Mouse (Mus musculus) lung, embryonic 15.5 days (tissue): ENCODE results near the gene Nacad. TPM values are rescaled to one million over a fixed set of nuclear protein-coding genes. Genes with fewer than 3 reads are reported as not detected.

Experiments
- ATAC-seq: fragments of 200-750 bp; cut with Nextera tagmentation; 2 replicates; pipeline ENCODE4 v1.8.0; 2017; ENCODE audit warnings: moderate number of reproducible peaks, borderline replicate concordance; ENCODE audit not compliant: low FRiP score, low TSS enrichment; ENCODE audit errors: extremely low read depth
- H3K27ac ChIP-seq: fragments of 300-500 bp; sonication (generic); 2 replicates; pipeline ENCODE4 v1.5.1; 2015; ENCODE audit warnings: moderate library complexity, mild to moderate bottlenecking, inconsistent platforms
- H3K27me3 ChIP-seq: fragments of 300-500 bp; sonication (generic); 2 replicates; pipeline ENCODE4 v1.6.1; 2015; ENCODE audit warnings: inconsistent platforms
- H3K36me3 ChIP-seq: fragments of 300-500 bp; sonication (generic); 2 replicates; pipeline ENCODE4 v1.6.1; 2015; ENCODE audit warnings: inconsistent platforms
- H3K4me1 ChIP-seq: fragments of 300-500 bp; sonication (generic); 2 replicates; pipeline ENCODE4 v1.6.1; 2015; ENCODE audit warnings: inconsistent platforms
- H3K4me2 ChIP-seq: fragments of 300-500 bp; sonication (generic); 2 replicates; pipeline ENCODE4 v1.6.1; 2015; ENCODE audit warnings: inconsistent platforms, mild to moderate bottlenecking, moderate library complexity
- H3K4me3 ChIP-seq: fragments of 300-500 bp; sonication (generic); 2 replicates; pipeline ENCODE4 v1.5.1; 2015; ENCODE audit warnings: mild to moderate bottlenecking, inconsistent platforms
- H3K9ac ChIP-seq: fragments of 300-500 bp; sonication (generic); 2 replicates; pipeline ENCODE4 v1.6.1; 2015; ENCODE audit warnings: inconsistent platforms
- H3K9me3 ChIP-seq: fragments of 300-500 bp; sonication (generic); 2 replicates; pipeline ENCODE4 v1.6.1; 2016; ENCODE audit warnings: inconsistent platforms
- WGBS: fragments of 180-500 bp; shearing (Covaris S2); methylation state at CpG from one replicate; pipeline ENCODE4 v1.1.7; 2015; 5-methylcytosine and 5-hydroxymethylcytosine counted together
- polyA plus RNA-seq: library from polyadenylated mRNA; unstranded; fragments of >200 nt; fragmentation: Nextera tagmentation; extraction: Ambion mirVana; gene quantifications from 2 replicates; pipeline ENCODE4 v1.2.1, GENCODE M21; 2015

Gene Nacad
- polyA plus RNA-seq, 1 experiment from 2014 or later, result 2.1 TPM

GRCm38 (mm10) chr11:6568584-6569409 lies 37.1 kb downstream of the Nacad start:
- ATAC-seq, result peak; percentile 39; the same call in 1 of the 2 replicates
- whole genome bisulfite sequencing, result 50% methylated on average over 11 of the region's 11 CpGs

GRCm38 (mm10) chr11:6567951-6568350 lies 37.9 kb downstream of the Nacad start:
- Histone ChIP-seq H3K9ac (no peak overlapping the region), H3K4me1 (peaks cover 12% of the 10 kb centered on the region), H3K36me3 (peaks cover 10% of the 10 kb centered on the region; the same call in 1 of the 2 replicates), H3K4me3 (no peak overlapping the region), H3K4me2 (no peak overlapping the region), H3K9me3 (no peaks in the 10 kb centered on the region), H3K27me3 (no peaks in the 10 kb centered on the region), H3K27ac (no peak overlapping the region)
- 59% methylated on average over 8 of the region's 8 CpGs for WGBS
- ATAC-seq, result no peak

More at GRCm38 (mm10) chr11:6568584-6569409, 37.1 kb downstream of the Nacad start:
- Histone ChIP-seq H3K9ac (no peak overlapping the region), H3K4me3 (no peak overlapping the region), H3K27me3 (no peaks in the 10 kb centered on the region), H3K9me3 (no peaks in the 10 kb centered on the region), H3K27ac (0 out of 2 replicates have a peak overlapping the region, but pooled peaks have one; percentile 22), H3K36me3 (peaks cover 17% of the 10 kb centered on the region), H3K4me2 (no peak overlapping the region), H3K4me1 (peaks cover 12% of the 10 kb centered on the region)

GRCm38 (mm10) chr11:6566496-6566895 lies 39.4 kb downstream of the Nacad start:
- Histone ChIP-seq H3K4me3 (no peak overlapping the region), H3K9ac (no peak overlapping the region), H3K27ac (no peak overlapping the region), H3K9me3 (no peaks in the 10 kb centered on the region), H3K4me1 (peaks cover 12% of the 10 kb centered on the region), H3K36me3 (peaks cover 5% of the 10 kb centered on the region; the same call in 1 of the 2 replicates), H3K27me3 (no peaks in the 10 kb centered on the region), H3K4me2 (no peak overlapping the region)
- 72% methylated on average over 4 of the region's 4 CpGs for WGBS
- no peak for ATAC-seq

GRCm38 (mm10) chr11:6563201-6563600 lies 42.7 kb downstream of the Nacad start:
- WGBS, result 68% methylated on average over 4 of the region's 4 CpGs
- no peak for ATAC-seq

GRCm38 (mm10) chr11:6562359-6562758 lies 43.5 kb downstream of the Nacad start:
- H3K9me3 ChIP-seq, result no peaks in the 10 kb centered on the region
- no peaks in the 10 kb centered on the region for H3K4me1 ChIP-seq
- no peak for ATAC-seq
- H3K4me3 ChIP-seq, result no peak overlapping the region
- no peak overlapping the region for H3K9ac ChIP-seq
- no peak overlapping the region for H3K27ac ChIP-seq
- H3K36me3 ChIP-seq, result no peaks in the 10 kb centered on the region; the same call in 1 of the 2 replicates
- no peak overlapping the region for H3K4me2 ChIP-seq
- WGBS, result 69% methylated on average over 6 of the region's 6 CpGs
- no peaks in the 10 kb centered on the region for H3K27me3 ChIP-seq

More at GRCm38 (mm10) chr11:6563201-6563600, 42.7 kb downstream of the Nacad start:
- H3K9ac ChIP-seq, result no peak overlapping the region
- no peak overlapping the region for H3K4me2 ChIP-seq
- no peaks in the 10 kb centered on the region for H3K9me3 ChIP-seq
- H3K4me1 ChIP-seq, result peaks cover 4% of the 10 kb centered on the region; the same call in 1 of the 2 replicates
- no peak overlapping the region for H3K27ac ChIP-seq
- no peak overlapping the region for H3K4me3 ChIP-seq
- H3K27me3 ChIP-seq, result no peaks in the 10 kb centered on the region
- no peaks in the 10 kb centered on the region for H3K36me3 ChIP-seq

GRCm38 (mm10) chr11:6561474-6561873 lies 44.4 kb downstream of the Nacad start:
- no peak overlapping the region for H3K9ac ChIP-seq
- no peak overlapping the region for H3K4me2 ChIP-seq
- no peak overlapping the region for H3K4me3 ChIP-seq
- no peaks in the 10 kb centered on the region for H3K9me3 ChIP-seq
- H3K36me3 ChIP-seq, result peaks cover 4% of the 10 kb centered on the region; the same call in 1 of the 2 replicates
- 90% methylated on average over 4 of the region's 4 CpGs for WGBS
- no peak overlapping the region for H3K27ac ChIP-seq
- H3K4me1 ChIP-seq, result no peaks in the 10 kb centered on the region
- no peak for ATAC-seq
- H3K27me3 ChIP-seq, result no peaks in the 10 kb centered on the region

GRCm38 (mm10) chr11:6560655-6561360 lies 45.0 kb downstream of the Nacad start:
- H3K4me2 ChIP-seq, result no peak overlapping the region
- ATAC-seq, result no peak

GRCm38 (mm10) chr11:6559996-6560395 lies 45.9 kb downstream of the Nacad start:
- 0 out of 2 replicates have a peak, but pooled peaks cover 3% of the 10 kb centered on the region for H3K4me1 ChIP-seq
- H3K36me3 ChIP-seq, result peaks cover 4% of the 10 kb centered on the region; the same call in 1 of the 2 replicates
- no peak overlapping the region for H3K27ac ChIP-seq
- H3K9ac ChIP-seq, result no peak overlapping the region
- H3K4me3 ChIP-seq, result no peak overlapping the region
- H3K4me2 ChIP-seq, result no peak overlapping the region
- no peaks in the 10 kb centered on the region for H3K9me3 ChIP-seq
- 93% methylated on average over 2 of the region's 2 CpGs for WGBS
- H3K27me3 ChIP-seq, result no peaks in the 10 kb centered on the region
- ATAC-seq, result no peak

More at GRCm38 (mm10) chr11:6560655-6561360, 45.0 kb downstream of the Nacad start:
- Histone ChIP-seq H3K4me3 (no peak overlapping the region), H3K9ac (no peak overlapping the region), H3K36me3 (peaks cover 4% of the 10 kb centered on the region; the same call in 1 of the 2 replicates), H3K4me1 (no peaks in the 10 kb centered on the region), H3K27me3 (no peaks in the 10 kb centered on the region), H3K9me3 (no peaks in the 10 kb centered on the region), H3K27ac (0 out of 2 replicates have a peak overlapping the region, but pooled peaks have one; percentile 1)
- WGBS, result 76% methylated on average over 13 of the region's 13 CpGs

GRCm38 (mm10) chr11:6558234-6558633 lies 47.6 kb downstream of the Nacad start:
- H3K4me2 ChIP-seq, result no peak overlapping the region
- no peak overlapping the region for H3K4me3 ChIP-seq
- H3K9ac ChIP-seq, result no peak overlapping the region
- WGBS, result 71% methylated on average over 3 of the region's 3 CpGs
- no peak for ATAC-seq
- H3K27me3 ChIP-seq, result no peaks in the 10 kb centered on the region
- H3K4me1 ChIP-seq, result 0 out of 2 replicates have a peak, but pooled peaks cover 3% of the 10 kb centered on the region
- H3K9me3 ChIP-seq, result no peaks in the 10 kb centered on the region
- H3K27ac ChIP-seq, result no peak overlapping the region
- peaks cover 6% of the 10 kb centered on the region; the same call in 1 of the 2 replicates for H3K36me3 ChIP-seq

- peaks cover 5% of the 10 kb centered on the region; the same call in 1 of the 2 replicates for H3K36me3 ChIP-seq
- H3K4me2 ChIP-seq, result no peak overlapping the region
- H3K9ac ChIP-seq, result no peak overlapping the region
- no peaks in the 10 kb centered on the region for H3K9me3 ChIP-seq
- no peak overlapping the region for H3K4me3 ChIP-seq
- no peak for ATAC-seq
- 75% methylated on average over 3 of the region's 3 CpGs for WGBS
- no peak overlapping the region for H3K27ac ChIP-seq
- H3K4me1 ChIP-seq, result peaks cover 16% of the 10 kb centered on the region
- H3K27me3 ChIP-seq, result no peaks in the 10 kb centered on the region
Measured at GRCm38 (mm10) chr11:6550201-6550600, 55.7 kb downstream of the Nacad start.

GRCm38 (mm10) chr11:6549770-6550169 lies 56.1 kb downstream of the Nacad start:
- no peak overlapping the region for H3K27ac ChIP-seq
- H3K27me3 ChIP-seq, result no peaks in the 10 kb centered on the region
- no peak for ATAC-seq
- no peak overlapping the region for H3K4me3 ChIP-seq
- peaks cover 16% of the 10 kb centered on the region for H3K4me1 ChIP-seq
- H3K36me3 ChIP-seq, result peaks cover 5% of the 10 kb centered on the region; the same call in 1 of the 2 replicates
- no peaks in the 10 kb centered on the region for H3K9me3 ChIP-seq
- H3K9ac ChIP-seq, result no peak overlapping the region
- 88% methylated on average over 2 of the region's 2 CpGs for WGBS
- no peak overlapping the region for H3K4me2 ChIP-seq
